Mouse (Mus musculus): ENCODE results near the gene Nacc1.

Gene Nacc1

DNA sequence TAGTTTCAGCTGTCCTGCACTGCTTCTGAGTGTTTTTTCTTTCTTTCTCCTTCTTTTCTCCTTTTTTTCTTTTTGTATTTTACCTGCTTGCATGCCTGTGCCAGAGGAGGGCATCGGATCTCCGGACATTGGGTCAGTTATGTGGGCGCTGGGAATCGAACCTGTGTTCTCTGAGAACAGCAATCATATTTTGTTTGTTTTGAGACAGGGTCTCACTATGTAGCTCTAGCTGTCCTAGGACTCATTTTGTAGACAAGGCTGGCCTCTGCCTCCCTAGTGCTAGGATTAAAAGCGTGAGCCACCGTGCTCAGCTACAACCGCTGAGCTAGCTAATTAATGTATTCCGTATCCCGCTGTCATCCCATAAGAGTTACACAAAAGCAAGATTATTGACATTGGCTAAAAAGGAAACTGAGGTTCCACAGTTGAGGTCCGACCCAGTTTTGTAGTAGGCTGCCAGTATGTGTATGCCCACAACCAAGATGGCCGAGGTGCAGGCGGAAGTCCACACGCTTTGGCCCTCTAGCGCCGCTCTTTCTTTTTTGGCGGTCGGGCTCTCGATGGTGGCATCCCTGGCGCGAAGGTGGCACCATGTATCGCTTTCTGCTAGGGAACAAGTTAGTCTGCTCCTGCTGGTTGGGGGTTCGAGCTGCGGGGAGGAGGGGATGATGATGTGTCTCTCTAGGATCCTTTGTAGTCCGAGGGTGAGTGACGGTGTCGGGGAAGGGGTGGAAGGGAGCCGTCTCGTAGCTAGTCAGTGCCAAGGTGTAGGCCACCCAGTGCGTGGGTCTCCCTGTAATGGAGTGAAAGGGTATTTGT lies 22.9 kb downstream of the Nacc1 start:
- peak; percentile 43 to 51 for DNase-seq (ENCODE audit: low read depth in 2 of 2, low spot score in 2 of 2)

DNA sequence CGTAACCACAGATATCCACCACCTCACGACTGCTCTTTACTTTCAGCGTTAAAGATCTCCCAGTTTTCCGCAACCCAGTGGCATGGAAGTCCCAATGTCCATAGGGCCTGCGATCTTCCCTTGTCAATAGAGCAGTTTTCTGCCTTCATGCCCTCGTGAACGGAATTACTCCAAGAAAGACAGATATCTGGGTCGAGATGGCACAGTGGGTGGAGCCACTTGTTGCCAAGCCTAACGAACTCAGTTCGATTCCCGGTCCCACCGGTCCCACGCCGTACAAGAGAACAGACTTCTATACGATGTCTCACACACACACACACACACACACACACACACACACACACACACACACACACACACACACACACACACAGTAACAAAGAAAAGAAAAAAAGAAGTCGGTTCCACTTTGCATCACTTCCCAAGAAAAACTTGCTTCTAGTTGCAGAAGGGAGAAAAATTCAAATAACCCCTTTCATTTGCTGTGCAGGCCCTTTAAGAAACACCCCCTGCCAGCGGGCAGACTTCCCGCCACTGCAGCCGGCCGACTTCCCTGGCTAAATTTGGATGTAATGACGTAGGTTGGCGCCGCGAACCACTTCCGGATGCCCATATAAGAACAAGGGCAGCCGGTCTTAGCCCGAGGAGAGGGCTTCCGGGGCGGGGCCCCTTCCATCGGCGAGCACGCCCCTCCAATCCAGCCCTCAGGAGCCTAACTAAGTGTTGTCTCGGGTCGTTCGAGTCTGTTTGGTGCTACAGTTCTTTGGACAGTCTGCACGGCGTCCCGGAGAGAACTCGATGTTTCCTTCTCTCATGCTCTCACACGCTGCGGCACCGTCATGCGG lies 24.0 kb downstream of the Nacc1 start:
- DNase-seq (ENCODE audit: low read depth in 2 of 2, low spot score in 2 of 2), result peak; percentile 83 to 84

DNA sequence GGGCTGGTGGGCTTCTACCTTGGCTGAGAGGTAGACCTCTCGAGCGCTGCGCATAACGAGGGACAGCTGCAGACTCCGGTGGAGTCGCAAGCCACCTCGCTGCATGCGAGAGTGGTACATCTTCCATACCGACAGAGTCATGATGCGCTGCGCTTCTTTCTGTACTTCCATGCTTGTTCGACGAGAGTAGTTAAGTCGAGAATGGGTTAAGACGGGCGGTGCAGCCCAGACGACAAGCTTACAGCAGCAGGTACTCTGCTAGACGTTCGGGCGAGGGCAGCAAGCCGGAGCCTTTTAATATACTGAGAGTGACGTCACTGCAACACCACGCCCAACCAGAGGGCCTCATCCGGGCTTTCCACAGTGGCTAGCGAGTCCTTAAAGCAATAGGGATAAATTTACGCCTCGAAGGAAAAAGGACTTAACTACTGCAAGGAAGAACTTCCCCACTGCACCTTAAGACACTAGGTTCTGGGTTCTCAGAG lies 25.0 kb downstream of the Nacc1 start, which contains the start of gene Ier2:
Gene Ier2, minus strand, starts transcription at position 272 of the 485 bp plus-strand sequence.
- peak; percentile 91 for DNase-seq (ENCODE audit: low read depth in 2 of 2, low spot score in 2 of 2)

DNA sequence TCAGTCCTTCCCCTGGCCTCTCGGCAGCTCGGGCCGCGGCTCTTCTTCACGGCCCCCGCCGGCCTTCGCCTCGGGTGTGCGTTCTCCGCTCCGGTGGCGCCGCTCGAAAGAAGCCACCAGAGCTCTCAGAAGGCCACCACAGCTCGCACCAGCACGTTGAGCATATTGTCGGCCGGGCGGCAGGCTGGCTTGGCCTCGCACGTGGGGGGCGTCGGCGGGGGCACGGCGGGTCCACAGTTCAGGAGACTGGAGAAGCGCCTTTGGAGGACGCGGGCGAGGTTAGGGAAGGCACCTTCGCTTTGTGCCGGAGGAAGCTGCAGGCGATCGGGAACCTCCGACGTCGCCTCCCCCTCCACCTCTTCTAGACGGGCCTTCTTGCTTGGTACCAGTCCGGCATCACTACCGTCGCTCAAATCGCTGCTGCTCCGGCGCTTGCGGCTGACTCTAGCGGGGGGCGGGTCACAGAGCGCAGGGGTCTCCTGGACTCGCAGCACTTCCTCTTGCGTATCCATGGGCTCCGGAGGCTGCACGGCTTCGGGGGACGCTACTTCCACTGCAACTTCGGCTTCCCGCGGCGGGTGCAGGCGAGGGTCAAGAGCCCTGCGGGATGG lies 25.6 kb downstream of the Nacc1 start:
- peak; percentile 49 to 58 for DNase-seq (ENCODE audit: low read depth in 2 of 2, low spot score in 2 of 2)

DNA sequence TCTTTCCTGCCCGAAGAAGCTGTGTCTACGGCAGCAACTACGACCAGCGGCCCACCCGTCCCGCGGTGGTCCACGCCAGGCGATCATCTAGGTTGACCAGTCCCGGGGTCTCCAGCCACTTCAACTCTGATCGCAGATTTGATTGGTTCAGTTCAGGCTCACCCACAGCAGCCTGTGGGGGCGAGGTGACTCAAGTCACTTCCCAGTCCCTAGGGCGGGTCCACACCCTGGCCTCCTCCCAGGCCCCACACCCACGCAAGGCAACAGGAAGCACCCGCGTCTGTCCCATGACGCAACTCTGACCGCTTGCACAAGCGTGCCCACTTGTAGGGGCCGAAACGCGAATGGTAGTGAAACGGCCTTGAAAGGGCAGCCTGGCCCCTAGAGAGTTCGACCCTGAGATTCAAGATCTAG lies 26.2 kb downstream of the Nacc1 start:
- peak in 1 of 2 experiments; percentile 57 for DNase-seq (ENCODE audit: low read depth in 2 of 2, low spot score in 2 of 2)

DNA sequence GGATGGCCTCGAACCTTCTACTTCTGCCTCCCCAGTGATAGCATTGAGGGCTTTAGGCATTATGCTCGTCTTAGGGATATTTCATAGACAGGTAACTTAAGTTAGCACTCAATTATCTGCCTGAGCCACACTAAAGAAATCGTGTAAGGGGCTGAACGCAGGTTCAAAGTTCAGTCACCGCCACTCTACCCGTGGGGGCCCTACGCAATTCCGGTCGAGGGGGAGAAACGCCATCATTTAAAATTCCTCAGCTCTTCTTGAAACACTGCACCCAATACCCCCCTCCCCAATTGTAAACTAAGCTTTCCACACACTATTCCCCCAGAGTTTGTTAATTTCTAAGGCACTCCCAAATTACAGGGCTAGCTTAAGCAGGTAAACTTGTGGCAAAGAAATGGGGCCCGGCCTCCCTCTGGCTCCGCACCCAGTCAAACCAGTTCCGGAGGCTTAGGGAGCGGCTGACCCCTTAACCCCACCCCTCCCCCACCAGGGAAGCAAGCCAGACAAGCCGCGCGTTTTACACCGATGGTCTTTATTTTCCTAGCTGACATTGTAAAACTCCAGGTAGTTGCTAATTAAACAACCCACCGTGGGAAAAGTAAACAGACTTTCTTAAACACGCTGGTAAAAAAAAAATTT lies 26.7 kb downstream of the Nacc1 start:
- DNase-seq (ENCODE audit: low read depth in 2 of 2, low spot score in 2 of 2), result peak in 1 of 2 experiments; percentile 19

DNA sequence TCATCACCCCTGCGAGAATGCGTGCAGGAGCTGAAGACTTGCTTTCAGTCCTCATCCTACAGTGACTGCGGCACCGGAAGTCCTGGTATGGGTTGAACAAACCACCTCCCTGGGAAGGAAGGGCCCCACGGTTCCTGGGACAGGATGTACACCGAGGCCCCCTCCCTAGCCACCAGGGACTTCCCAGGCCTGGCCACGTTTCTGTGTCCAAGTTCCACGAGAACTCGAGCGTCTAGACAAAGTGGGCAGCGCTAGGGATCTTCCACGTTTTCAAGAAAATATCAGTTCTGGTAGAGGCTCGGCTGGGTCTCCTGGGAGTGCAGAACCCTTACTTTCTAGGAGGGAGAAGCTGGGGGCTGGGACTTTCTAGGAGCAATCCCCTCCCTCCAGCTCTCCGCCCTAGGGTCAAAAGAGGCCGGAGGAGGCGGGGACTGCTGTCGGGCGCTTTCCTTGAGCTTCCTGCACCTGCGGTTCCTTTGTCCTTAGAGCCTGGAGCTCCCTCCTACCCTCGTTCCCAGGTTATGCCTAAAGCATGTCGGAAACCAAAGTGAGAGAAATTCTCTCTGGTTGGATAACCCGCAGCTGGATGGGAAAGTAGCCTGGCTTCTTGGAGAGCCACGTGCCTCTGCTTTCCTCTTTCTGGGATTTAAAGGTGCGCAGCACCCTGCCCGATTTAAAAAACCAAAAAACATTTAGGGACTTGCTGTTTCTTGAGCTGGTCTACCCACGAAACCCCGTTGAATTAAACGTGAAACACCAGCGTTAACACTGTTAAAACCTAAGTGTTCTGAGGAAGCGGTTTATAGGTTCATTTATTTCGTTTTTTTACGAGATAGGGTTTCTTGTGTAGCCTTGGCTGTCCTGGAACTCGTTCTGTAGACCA lies 27.5 kb downstream of the Nacc1 start:
- DNase-seq (ENCODE audit: low read depth in 2 of 2, low spot score in 2 of 2), result peak; percentile 72 to 77

DNA sequence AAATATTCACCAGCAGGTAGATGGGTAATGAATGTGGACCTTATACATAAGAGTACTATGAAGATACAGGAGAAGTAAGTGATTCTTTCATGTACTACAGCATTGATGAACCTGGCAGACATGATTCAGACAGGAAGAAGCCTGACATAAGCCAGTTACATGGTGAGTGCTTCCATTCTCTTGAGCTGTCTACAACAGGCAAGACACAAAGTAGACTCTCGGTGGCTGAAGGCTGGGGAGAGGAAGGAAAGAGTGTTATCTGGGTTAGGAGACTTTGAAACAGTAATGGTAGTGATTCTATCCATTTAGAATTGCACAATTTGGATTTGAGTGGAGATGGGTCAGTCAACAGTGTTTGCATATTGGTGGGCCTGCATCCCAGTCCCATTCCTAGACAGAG lies 28.7 kb downstream of the Nacc1 start:
- DNase-seq (ENCODE audit: low read depth in 2 of 2, low spot score in 2 of 2), result no peak

DNA sequence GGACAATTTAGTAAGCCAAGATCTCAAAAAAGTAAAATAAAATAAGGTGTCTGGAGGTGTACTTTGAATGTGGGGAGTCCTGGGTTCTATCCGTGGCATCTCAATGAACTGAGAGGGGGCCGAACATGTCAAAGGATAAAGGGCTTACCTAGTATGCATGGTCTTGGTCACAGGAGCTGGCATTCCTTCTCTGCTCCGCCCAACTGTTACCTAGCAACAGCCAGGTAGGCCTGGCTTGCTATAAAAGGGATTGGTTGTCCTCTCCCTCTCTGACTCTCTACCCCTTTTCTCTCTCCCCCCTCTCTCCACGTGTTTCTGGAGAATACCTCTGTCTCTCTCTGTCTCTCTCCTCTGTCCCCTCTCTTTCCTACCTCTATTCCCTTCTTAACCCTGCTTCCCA lies 30.0 kb downstream of the Nacc1 start:
- DNase-seq (ENCODE audit: low read depth in 2 of 2, low spot score in 2 of 2), result no peak

DNA sequence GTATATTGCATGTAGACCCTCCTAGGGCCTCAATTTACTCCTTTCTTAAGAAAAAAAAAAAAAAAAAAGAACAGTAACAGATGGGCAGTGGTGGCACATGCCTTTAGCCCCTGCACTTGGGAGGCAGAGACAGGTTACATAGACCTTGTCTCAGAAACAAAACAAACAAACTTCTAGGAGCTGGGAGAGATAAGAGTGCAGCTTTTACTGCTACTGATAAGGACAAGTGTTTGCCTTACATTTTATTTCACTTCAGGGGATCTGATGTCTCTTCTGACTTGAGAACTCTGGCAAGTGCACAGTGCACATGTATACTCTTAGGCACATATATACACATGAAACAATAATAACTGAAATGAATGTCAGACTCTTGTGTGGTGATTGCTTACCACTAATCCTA lies 30.5 kb downstream of the Nacc1 start:
- no peak for DNase-seq (ENCODE audit: low read depth in 2 of 2, low spot score in 2 of 2)

DNA sequence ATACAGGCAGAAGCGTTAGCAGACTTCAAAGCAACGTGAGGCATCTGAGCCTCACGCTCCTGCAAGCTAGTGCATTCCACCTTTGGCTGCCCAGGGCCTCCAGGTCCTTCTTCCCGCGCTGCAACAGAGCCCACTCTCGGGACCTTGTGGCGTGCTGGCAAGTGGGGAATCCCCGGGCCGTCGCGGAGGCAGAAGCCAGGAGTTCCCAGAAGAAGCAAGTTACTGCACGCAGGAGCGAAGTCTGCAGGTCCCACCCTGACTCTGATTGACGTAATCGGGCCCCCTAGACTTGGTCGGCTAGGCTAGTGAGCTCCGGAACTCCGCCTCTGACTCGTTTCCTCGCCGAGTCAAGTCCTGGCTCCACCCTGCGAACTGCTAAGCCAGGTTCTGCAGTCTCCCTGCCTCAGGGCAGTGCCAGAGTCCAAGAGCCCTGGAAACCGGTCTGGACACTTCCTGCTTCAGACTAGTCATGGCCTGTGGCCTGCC lies 31.0 kb downstream of the Nacc1 start:
- DNase-seq (ENCODE audit: low read depth in 2 of 2, low spot score in 2 of 2), result peak; percentile 82 to 84

DNA sequence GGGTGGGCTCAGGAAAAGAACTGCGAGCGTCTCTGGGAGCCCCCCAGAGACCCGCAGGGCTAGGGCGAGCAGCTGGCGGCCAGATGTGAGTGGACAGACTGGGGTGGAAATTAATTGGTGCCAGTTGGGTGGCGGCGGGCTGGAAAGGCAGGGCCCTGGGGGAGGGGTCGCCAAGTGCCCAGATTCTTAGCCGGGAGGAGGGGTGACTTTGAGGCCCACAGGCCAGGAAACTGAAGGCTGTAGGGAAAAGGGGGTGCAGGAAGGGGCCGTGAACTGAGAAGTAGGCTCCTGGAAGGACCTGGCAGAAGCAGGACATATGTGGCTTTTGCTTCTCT lies 31.5 kb downstream of the Nacc1 start:
- no peak for DNase-seq (ENCODE audit: low read depth in 2 of 2, low spot score in 2 of 2)

DNA sequence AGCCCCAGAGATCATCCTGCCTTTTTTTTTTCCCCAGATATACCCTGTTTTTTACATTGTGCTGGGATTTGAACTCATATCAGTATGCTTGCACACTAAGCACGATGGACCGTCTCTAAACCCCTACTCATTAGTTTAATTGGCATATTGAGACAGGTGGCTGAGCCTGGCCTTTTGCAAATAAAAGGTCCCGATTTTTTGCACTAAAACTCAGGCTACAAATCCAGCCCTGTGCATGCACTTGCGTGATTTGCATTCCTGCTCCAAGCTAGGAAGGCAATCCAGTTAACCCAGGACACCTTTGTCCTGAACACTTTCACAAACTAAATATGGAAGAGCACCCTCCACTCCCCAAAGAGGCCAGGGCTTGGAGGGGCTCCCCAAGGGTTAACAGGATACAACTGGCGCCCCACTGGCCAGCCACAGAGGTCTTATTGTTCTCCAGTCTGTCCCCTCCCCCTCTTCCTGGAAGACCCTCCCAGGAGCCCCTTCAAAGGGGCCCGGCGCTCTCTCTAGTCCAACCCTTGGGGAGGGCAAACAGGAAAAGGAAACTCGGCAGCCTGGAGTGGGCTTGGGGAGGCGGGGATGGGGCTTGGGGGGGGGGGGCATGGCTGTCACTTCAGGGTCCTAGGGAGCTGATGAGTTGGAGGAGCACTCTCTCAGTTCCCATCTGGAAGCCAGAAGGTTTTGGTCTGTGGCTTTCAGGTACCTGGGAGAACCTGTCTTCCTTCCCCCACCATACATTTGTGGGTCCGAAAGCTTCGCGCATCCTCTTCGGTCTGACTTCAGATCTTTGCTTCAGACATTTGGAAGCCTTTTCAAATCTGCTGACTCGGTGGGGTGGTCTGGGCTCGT lies 32.1 kb downstream of the Nacc1 start:
- no peak for DNase-seq (ENCODE audit: low read depth in 2 of 2, low spot score in 2 of 2)

DNA sequence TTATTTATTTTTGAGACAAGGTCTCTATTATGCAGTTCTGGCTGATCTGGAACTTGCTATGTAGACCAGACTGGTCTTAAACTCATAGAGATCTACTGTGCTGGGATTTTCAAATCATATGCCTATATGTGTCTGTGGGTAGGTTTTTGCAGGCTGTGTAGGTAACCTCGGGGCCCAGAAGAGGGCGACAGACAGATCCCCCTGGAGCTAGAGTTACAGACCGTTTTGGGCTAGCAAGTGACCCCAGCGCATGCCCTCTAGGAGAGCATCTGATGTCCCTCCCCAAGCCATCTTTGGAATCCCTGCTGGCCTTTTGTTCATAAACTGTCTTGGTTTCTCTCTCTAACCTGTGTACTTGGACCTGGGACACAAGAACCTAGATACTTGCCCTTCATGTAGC lies 33.1 kb downstream of the Nacc1 start:
- DNase-seq (ENCODE audit: low read depth in 2 of 2, low spot score in 2 of 2), result no peak

DNA sequence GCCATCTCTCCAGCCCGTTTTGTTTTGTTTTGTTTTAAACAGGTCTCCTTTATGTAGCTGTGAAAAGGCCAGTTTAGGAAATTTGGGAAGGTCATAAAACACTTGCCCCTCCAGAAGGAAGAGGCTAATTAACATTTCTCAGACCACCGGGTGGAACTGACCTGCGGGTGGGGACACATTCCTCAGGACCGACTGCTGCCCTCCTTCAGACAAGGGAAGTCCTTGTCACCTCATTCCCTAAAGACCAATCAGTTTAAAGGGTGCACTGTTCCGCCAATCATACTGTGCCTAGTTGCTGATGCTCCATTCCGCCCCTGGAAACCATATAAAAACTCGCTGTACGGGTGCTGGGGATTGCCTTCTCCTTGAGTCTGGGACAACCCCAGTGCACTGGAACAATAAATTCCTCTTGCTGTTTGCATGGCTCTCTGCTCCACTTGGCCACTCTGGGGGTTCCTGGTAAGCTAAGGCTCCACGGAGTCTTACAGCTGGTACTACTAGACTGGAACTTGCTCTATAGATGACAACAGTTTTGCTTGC lies 34.5 kb downstream of the Nacc1 start:
- no peak for DNase-seq (ENCODE audit: low read depth in 2 of 2, low spot score in 2 of 2)

DNA sequence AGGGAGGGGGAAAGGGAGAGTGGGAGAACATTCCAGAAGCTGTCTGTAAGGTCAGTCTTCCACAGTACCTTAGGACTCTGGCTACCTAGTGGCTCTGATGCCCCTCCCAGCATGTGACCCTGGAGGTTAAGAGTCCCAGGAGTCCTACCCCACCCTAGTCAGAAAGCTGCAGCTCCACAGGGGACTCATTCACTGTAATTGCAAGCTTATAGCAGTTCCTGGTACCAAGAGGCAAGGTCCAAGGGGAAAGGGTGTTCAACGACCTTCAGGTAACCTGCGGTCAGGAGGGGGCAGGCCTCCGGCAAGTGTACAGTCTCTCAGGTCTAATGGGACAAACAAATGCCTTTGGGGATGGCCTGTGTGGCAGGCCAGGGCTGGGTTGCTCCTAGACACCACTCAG lies 37.4 kb downstream of the Nacc1 start:
- no peak for DNase-seq (ENCODE audit: low read depth in 2 of 2, low spot score in 2 of 2)

DNA sequence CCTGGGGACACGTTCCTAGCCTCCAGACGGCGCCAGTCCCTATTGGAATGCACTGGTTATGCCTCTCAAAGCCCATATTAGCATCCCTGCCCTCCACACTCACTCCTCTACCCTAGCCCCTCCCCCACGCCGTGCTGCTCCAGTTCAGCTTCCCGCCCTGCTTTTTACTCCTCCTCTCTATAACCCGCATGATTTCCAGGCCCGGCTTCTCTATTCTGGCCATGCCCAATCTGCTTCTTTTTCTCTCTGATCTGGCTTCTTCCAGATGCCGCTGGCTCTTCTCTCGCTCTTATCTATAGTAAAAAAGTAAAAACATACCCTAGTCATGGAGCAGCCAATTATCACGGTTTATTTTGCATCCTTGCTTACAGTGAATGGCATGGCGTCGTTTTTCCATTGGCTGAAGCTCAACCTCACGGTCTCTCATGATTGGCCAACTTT lies 40.2 kb downstream of the Nacc1 start:
- no peak for DNase-seq (ENCODE audit: low read depth in 2 of 2, low spot score in 2 of 2)

DNA sequence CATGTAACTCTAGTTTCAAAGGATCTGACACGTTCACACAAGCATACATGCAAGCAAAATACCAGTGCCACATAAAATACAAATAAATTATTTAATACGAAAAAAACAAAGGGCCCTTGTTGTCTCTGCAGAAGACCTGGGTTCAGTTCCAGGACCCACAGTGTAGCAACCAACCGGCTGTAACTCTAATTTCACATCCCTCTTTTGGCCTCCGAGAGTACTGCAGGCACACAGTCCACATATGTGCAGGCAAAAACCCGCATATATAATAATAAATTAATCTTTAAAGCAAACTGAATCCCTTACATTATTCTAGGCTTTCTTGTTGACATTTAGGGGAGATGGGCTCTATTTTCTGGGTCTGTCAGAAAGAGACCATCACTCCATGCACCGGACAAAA lies 40.9 kb downstream of the Nacc1 start:
- DNase-seq (ENCODE audit: low read depth in 2 of 2, low spot score in 2 of 2), result no peak

DNA sequence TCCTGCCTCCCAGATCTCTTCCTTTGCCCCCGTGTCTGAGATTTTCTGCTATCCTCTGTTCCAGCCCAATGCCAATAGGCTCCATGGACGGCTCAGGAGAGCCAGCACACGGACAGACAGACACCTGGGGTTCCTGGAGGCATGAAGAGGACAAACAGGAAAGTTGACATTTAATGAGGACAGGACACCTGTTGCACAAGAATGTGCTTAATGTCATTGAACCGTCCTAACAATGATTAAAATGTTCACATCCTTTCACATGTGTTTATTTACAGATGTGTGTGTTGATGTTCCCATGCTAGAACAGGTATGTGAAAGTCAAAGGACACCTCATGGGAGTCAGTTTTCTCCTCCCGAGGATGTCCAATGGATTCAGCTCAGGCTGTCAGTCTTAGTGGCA lies 44.6 kb downstream of the Nacc1 start:
- no peak for DNase-seq (ENCODE audit: low read depth in 2 of 2, low spot score in 2 of 2)
